Mouse (Mus musculus): Measurements from ENCODE around the gene Rapgef5. TPM values are rescaled to one million over a fixed set of nuclear protein-coding genes. Genes with fewer than 3 reads are reported as not detected.
A peak's percentile ranks its signal among the peaks of the same experiment; 100 is the strongest.

Gene Rapgef5
- polyA plus RNA-seq, 1 experiment from 2014 or later: 15.3 TPM

- no peak overlapping the region for H3K27ac ChIP-seq
- WGBS: 92% methylated on average over 4 of the region's 4 CpGs
- no peak overlapping the region for H3K9ac ChIP-seq
- H3K9me3 ChIP-seq (replicated peaks): no peaks in the 10 kb centered on the region
- H3K27me3 ChIP-seq: no peaks in the 10 kb centered on the region
- H3K4me2 ChIP-seq: no peak overlapping the region
- no peak overlapping the region for H3K4me3 ChIP-seq
- no peaks in the 10 kb centered on the region for H3K36me3 ChIP-seq
- peaks cover 12% of the 10 kb centered on the region for H3K4me1 ChIP-seq (replicated peaks)
- ATAC-seq (replicated peaks; ENCODE audit: insufficient number of reproducible peaks, insufficient read depth, low FRiP score, low read depth): no peak
These were observed 208.7 kb downstream of the Rapgef5 start for GRCm38 (mm10) chr12:117725011-117725410.

DNA sequence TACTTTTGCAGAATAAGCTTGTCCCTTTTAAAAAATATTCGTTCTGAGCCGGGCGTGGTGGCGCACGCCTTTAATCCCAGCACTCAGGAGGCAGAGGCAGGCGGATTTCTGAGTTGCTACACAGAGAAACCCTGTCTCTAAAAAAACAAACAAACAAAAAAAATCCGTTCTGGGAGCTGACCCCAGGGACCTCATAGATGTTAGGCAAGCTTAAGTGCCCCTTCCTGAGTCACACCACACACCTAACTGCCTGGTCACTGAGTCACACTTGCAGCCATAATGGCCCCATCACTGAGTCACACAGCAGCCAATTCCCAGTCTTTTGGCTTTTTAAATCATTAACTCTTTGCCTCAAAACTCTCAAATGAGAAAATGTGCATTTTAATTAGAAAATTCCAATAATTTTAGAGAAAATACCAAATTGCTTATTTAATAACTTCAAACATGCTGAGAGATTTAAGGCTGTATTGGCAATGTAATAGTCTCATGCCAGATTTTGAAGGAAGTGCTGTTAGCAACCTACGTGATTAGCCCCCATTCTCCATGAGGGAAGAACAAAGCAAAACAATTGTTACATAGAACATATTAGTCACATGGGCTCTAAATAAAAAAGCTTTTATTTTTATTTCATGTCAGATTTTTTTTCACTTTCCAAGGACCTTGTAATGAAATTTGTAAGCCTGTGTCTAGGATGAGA, 211.3 kb downstream of the Rapgef5 start:
- Histone ChIP-seq H3K27me3 (no peaks in the 10 kb centered on the region), H3K27ac (no peak overlapping the region), H3K36me3 (no peaks in the 10 kb centered on the region), H3K4me2 (no peak overlapping the region), H3K4me3 (no peak overlapping the region), H3K4me1 (replicated peaks) (peaks cover 8% of the 10 kb centered on the region), H3K9ac (no peak overlapping the region), H3K9me3 (replicated peaks) (no peaks in the 10 kb centered on the region)
- WGBS: 83% methylated on average over 8 of the region's 8 CpGs
- no peak for ATAC-seq (replicated peaks; ENCODE audit: insufficient number of reproducible peaks, insufficient read depth, low FRiP score, low read depth)

GRCm38 (mm10) chr12:117728178-117728611, 211.9 kb downstream of the Rapgef5 start:
- Histone ChIP-seq H3K4me2 (no peak overlapping the region), H3K4me1 (replicated peaks) (peaks cover 8% of the 10 kb centered on the region), H3K4me3 (no peak overlapping the region), H3K36me3 (no peaks in the 10 kb centered on the region), H3K27me3 (no peaks in the 10 kb centered on the region), H3K27ac (no peak overlapping the region; the same call in 1 of the 2 replicates), H3K9me3 (replicated peaks) (no peaks in the 10 kb centered on the region), H3K9ac (no peak overlapping the region)
- ATAC-seq (replicated peaks; ENCODE audit: insufficient number of reproducible peaks, insufficient read depth, low FRiP score, low read depth): no peak
- 34% methylated on average over 3 of the region's 3 CpGs for WGBS

DNA sequence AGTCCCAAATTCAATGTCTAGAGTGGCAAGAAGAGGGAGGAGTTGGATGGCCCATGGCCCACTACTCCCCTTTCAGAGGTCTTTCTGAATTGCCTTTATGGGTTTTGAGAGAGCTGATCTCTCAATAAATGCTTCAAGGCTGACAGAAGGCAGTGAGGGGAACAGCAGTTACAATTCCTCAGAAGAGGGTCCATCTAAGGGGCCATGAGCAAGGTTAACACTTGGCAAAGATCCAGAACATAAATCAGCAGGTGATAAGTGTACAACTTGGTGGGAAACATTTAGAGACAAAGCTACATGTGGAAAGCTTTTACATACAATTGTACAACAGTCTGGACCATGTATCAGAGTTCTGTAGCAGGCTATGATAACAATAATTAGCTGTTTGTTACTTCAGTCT, 217.3 kb downstream of the Rapgef5 start:
- Histone ChIP-seq H3K9ac (no peak overlapping the region), H3K36me3 (no peaks in the 10 kb centered on the region), H3K27ac (no peak overlapping the region), H3K9me3 (replicated peaks) (no peaks in the 10 kb centered on the region), H3K4me2 (no peak overlapping the region), H3K27me3 (no peaks in the 10 kb centered on the region), H3K4me1 (replicated peaks) (peaks cover 33% of the 10 kb centered on the region), H3K4me3 (no peak overlapping the region)
- ATAC-seq (replicated peaks; ENCODE audit: insufficient number of reproducible peaks, insufficient read depth, low FRiP score, low read depth): no peak

DNA sequence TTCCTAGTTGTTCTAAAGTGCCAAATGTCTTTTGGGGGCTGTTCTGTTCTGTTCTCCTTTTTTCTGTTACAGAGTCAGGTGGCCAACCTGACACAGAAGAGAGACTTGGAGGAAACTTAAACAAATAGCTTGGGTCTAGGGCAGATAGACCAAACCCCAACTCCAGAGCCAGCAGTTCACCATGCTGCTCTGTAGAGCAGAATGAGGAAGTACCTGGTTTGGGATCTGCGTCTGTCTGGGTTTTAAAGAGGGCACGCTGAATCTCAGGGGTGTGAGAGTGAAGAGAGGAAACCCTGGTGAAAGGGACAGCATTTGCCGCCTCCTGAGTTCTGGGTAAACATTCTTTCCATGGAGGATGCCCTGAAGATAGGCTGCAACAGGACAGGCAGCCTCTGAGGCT, 219.9 kb downstream of the Rapgef5 start:
- H3K4me1 ChIP-seq (replicated peaks): peaks cover 43% of the 10 kb centered on the region
- no peak for ATAC-seq (replicated peaks; ENCODE audit: insufficient number of reproducible peaks, insufficient read depth, low FRiP score, low read depth)
- no peak overlapping the region for H3K9ac ChIP-seq
- H3K4me2 ChIP-seq: no peak overlapping the region
- no peaks in the 10 kb centered on the region for H3K9me3 ChIP-seq (replicated peaks)
- 59% methylated on average over 3 of the region's 3 CpGs for WGBS
- H3K27me3 ChIP-seq: no peaks in the 10 kb centered on the region
- H3K27ac ChIP-seq: no peak overlapping the region; the same call in 1 of the 2 replicates
- no peaks in the 10 kb centered on the region for H3K36me3 ChIP-seq
- no peak overlapping the region for H3K4me3 ChIP-seq

- Histone ChIP-seq H3K4me1 (replicated peaks) (peaks cover 48% of the 10 kb centered on the region), H3K27ac (peak overlapping the region; percentile 45; the same call in 1 of the 2 replicates), H3K9ac (no peak overlapping the region), H3K4me2 (no peak overlapping the region), H3K36me3 (no peaks in the 10 kb centered on the region), H3K27me3 (no peaks in the 10 kb centered on the region), H3K4me3 (no peak overlapping the region), H3K9me3 (replicated peaks) (no peaks in the 10 kb centered on the region)
- ATAC-seq (replicated peaks; ENCODE audit: insufficient number of reproducible peaks, insufficient read depth, low FRiP score, low read depth): no peak
- WGBS: 37% methylated on average over 2 of the region's 2 CpGs
These were observed 220.6 kb downstream of the Rapgef5 start for GRCm38 (mm10) chr12:117736928-117737327.

DNA sequence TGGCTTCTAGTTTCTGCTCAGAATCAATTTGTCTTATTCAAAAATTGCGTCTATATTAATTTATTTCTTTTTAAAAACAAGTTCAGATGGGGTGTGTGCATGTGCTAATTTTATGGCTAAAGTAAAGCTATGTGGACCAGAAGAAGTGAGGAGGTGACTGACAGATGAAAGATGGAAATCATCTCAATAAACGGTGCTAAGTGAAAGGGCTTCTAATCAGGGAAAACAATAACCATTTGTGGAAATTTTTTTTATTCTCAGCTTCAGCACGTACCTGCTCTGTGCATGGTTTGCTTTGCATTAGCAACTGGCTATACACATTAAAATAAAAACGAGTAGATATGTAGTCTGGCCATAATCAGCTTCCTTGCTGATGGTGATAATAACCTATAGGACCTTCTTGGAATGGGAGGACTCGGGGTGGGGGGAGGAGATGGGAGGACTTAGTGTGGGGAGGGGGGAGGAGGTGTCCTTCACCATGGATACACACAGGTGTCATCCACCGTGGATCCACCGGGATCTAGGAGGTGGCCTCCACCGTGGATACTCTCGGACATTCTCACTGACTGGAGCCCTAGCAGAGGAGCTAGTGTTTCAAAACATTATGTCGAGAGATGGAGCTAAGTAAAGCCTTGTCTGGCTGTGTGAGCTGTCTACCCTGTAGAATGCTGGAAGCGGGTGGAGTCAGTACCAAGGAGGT, 221.2 kb downstream of the Rapgef5 start:
- no peak overlapping the region for H3K4me2 ChIP-seq
- H3K4me3 ChIP-seq: no peak overlapping the region
- no peaks in the 10 kb centered on the region for H3K9me3 ChIP-seq (replicated peaks)
- 52% methylated on average over 11 of the region's 11 CpGs for WGBS
- peaks cover 53% of the 10 kb centered on the region for H3K4me1 ChIP-seq (replicated peaks)
- no peak for ATAC-seq (replicated peaks; ENCODE audit: insufficient number of reproducible peaks, insufficient read depth, low FRiP score, low read depth)
- no peaks in the 10 kb centered on the region for H3K36me3 ChIP-seq
- H3K27me3 ChIP-seq: no peaks in the 10 kb centered on the region
- H3K9ac ChIP-seq: no peak overlapping the region
- H3K27ac ChIP-seq: no peak overlapping the region

DNA sequence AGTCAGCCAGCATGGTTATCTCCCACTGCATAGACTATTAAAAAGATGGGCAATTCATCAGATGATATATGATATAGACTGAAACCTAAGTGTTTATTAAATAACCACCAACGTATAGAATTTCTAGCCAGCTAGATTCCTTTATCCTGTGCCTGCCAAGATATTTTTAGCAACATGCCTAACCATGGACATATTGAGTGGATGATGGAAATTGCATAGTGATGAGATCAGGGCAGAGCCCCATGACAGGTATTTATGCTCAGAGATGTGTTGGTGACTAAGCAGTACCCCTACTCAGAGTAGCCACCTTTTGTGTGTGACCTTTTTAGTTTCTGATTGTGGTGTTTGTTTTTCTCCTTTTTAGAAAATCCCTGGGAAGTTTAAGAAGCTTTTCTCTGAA, 226.2 kb downstream of the Rapgef5 start:
- Histone ChIP-seq H3K4me3 (no peak overlapping the region), H3K4me1 (replicated peaks) (peaks cover 52% of the 10 kb centered on the region), H3K4me2 (no peak overlapping the region), H3K9ac (no peak overlapping the region), H3K27ac (peak overlapping the region; percentile 42; the same call in 1 of the 2 replicates), H3K9me3 (replicated peaks) (no peaks in the 10 kb centered on the region), H3K27me3 (no peaks in the 10 kb centered on the region), H3K36me3 (no peaks in the 10 kb centered on the region)
- ATAC-seq (replicated peaks; ENCODE audit: insufficient number of reproducible peaks, insufficient read depth, low FRiP score, low read depth): no peak; the same call in 1 of the 2 replicates
- 11% methylated on average over 1 of the region's 1 CpGs for WGBS

GRCm38 (mm10) chr12:117744580-117745483, 228.6 kb downstream of the Rapgef5 start:
- peaks cover 48% of the 10 kb centered on the region for H3K4me1 ChIP-seq (replicated peaks)
- peak overlapping the region; percentile 10; the same call in 1 of the 2 replicates for H3K4me2 ChIP-seq
- 6% methylated on average over 8 of the region's 8 CpGs for WGBS
- H3K9me3 ChIP-seq (replicated peaks): no peaks in the 10 kb centered on the region
- no peak overlapping the region for H3K4me3 ChIP-seq
- ATAC-seq (replicated peaks; ENCODE audit: insufficient number of reproducible peaks, insufficient read depth, low FRiP score, low read depth): peak; percentile 75
- H3K27me3 ChIP-seq: no peaks in the 10 kb centered on the region
- H3K36me3 ChIP-seq: peaks cover 3% of the 10 kb centered on the region; the same call in 1 of the 2 replicates
- no peak overlapping the region for H3K9ac ChIP-seq
- H3K27ac ChIP-seq: peak overlapping the region; percentile 77

DNA sequence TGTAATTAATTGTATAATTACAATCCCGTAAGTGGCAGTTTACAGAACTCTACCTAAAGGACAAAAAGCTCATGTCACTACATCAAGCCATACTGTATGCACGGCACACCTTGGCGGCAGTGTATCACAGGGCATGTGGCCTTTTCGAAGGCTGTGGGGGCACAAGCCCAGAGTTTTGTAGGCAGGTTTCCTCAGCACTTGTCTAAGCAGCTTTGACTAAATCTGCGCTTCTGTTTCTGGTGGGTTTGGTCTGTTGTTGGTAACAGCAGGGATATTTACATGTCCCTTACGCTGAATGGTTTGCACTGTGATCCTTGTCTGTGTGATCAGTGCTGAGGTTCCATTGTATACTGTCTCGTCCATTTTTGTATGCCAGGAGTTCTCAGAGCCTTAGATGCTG, 230.3 kb downstream of the Rapgef5 start:
- WGBS: 90% methylated on average over 7 of the region's 7 CpGs
- Histone ChIP-seq H3K4me3 (no peak overlapping the region), H3K27me3 (no peaks in the 10 kb centered on the region), H3K4me2 (no peak overlapping the region), H3K27ac (no peak overlapping the region), H3K9ac (no peak overlapping the region), H3K9me3 (replicated peaks) (no peaks in the 10 kb centered on the region), H3K36me3 (peaks cover 3% of the 10 kb centered on the region; the same call in 1 of the 2 replicates), H3K4me1 (replicated peaks) (peaks cover 56% of the 10 kb centered on the region)
- ATAC-seq (replicated peaks; ENCODE audit: insufficient number of reproducible peaks, insufficient read depth, low FRiP score, low read depth): no peak

- Histone ChIP-seq H3K4me3 (no peak overlapping the region), H3K36me3 (peaks cover 3% of the 10 kb centered on the region; the same call in 1 of the 2 replicates), H3K9ac (no peak overlapping the region), H3K4me2 (no peak overlapping the region; the same call in 1 of the 2 replicates), H3K27ac (peak overlapping the region; percentile 66), H3K27me3 (no peaks in the 10 kb centered on the region), H3K9me3 (replicated peaks) (no peaks in the 10 kb centered on the region), H3K4me1 (replicated peaks) (peaks cover 44% of the 10 kb centered on the region)
- WGBS: 19% methylated on average over 9 of the region's 9 CpGs
- ATAC-seq (replicated peaks; ENCODE audit: insufficient number of reproducible peaks, insufficient read depth, low FRiP score, low read depth): no peak
These were observed 234.8 kb downstream of the Rapgef5 start for GRCm38 (mm10) chr12:117751045-117751444.

Measured in heart, embryonic 15.5 days (tissue).